Mouse (Mus musculus) kidney, adult 11 months (tissue): ENCODE measurements around the gene Spg21.

Source experiments
- DNase-seq: peaks from one replicate; pipeline ENCODE4 v3.0.0; 2022

The Spg21 gene

DNA sequence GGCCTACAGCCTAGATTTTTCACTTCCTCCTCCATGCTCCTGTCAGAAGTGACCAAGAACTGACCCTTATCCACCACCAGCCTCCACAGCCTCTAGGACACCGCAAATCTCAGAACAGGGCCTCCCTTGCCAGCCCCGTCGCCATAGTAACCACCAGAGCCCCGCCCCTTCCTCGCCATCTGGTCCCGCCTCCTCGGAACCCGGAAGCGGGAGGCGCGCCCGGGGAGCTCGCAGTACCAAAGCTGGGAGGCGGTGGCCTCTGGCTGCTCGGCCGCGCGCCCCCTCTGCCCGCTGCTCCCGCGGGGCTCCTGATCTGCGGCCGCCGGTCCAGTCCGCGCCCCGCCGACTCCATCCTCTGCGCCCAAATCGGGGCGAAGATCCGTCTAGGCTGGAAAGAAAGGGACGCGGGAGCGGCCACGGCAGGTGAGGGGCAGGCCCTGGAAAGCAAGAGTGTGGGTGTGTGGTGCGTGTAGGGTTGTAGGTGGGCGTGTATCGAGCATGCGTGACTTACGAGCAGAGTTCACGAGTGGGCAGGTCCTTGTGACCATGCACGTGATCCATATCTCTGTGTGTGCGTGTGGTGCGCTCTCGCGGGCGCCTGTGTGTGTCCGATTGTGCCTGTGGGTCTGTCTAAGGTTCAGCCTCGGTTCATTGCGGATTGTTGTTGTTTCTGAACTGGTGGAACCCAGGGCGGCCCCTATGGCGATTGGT lies at the start of gene Spg21:
Spg21 (plus strand) TSS at position 216 of the 711 bp plus-strand sequence.
- peak; percentile 94 for DNase-seq

DNA sequence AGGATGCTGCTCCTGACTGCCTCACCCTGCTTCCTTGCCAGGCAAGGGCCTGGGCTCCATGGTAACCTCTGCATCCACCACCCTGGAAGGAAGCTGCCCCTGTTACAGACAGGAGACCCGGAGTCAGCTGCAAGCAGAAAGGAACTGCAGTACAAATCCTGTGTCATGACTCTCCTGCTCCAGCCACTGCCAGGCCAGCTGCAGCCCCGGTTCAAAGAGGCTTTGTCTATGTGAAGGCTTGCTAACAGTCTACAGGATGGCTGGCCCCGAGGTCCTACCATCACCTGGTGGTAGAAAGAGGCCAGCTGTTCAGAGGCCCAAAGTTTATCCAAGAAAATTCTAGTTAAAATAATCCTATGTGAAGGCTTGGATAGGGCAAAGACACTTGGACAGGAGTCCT lies 49.4 kb upstream of the Spg21 start:
- no peak for DNase-seq

DNA sequence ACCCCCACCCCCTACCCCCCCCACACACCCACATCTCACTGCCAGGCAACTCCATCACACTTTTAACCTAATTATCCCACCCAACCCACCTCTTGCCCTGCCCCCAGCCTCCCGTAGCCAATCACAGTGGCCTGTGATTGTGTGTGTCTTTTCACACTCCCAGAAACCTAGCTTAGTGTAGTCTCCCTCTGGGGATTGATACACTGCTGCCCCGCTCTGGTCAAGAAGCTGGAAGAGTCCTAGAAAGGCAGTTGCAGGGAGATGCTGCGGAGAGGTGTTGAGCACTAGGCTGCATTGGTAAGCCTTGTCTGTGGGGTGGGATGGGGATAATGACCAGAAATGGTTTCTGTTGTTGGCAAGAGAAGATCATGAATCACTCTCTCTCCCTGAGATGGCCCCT lies 43.0 kb upstream of the Spg21 start:
- no peak for DNase-seq

DNA sequence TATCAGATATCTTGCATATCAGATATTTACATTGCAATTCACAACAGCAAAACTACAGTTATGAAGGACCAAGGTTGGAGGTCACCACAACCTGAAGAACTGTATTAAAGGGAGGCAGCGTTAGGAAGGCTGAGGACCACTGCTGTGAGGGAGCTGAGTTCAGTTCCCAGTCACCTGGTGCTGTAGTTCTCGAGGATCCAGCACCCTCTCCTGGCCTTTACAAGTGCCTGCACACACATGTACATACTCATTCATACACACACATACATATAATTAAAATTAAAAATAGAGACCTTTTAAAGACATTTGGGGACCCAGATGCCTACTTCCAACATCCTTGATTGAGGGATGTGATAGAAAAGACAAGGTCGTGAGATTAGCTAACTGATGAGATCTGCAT lies 41.1 kb upstream of the Spg21 start:
- DNase-seq, result no peak

DNA sequence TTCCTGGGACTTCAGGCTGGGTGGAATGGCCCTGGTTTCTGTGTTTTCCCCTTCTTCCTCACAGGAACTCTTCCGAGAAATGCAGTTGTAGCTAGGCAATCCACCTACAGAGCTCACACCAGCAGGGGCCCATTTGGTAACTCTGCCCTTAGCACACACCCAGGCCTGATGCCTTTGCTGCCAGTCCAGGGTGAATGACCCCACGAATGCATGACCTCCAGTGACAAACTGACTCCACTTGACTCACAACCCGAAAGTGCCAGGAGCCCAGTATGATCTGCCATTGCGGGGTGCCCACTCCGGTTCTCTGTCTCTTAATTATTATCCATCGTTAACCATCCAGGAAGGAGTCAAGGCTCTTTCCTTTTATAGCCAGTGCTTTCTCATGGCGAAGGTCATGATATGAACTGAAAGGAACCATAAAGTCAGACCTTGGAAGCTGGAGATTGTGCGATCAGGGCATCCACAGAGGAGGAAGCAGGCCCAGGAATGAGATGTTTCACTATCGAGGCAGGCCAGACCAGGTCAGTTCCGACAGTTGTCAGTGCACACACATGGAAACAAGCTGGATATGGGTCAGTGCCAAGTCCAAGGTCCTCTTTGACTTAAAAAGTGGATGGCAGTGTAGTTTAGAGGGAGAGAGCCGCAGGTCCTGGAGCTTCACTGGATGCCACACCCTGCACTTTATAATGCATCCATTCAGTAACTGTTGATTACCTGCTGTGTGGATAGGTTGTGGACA lies 37.8 kb upstream of the Spg21 start, which contains the start of gene Slc51b:
Slc51b (minus strand) TSS at position 196 of the 742 bp plus-strand sequence.
- DNase-seq, result peak; percentile 84

DNA sequence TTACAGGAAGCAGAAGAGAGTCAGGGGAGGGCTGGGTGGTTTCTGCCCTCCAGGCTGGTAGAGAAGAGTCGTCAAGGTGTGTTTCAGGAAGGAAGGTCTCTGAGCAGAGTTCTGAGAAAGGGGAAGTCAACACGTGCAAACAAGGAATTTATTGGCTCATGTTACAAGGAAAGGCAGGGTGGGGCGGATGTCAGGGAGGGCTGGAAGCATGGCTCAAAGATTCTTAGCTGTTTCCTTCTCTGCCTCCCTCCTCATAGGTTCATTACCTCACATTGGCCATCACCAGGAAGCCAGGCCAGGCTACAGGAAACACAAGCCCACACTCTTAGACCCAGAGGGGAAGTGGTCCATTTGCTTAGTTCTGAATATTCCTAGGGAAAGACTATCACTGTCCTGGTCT lies 36.4 kb upstream of the Spg21 start:
- no peak for DNase-seq

DNA sequence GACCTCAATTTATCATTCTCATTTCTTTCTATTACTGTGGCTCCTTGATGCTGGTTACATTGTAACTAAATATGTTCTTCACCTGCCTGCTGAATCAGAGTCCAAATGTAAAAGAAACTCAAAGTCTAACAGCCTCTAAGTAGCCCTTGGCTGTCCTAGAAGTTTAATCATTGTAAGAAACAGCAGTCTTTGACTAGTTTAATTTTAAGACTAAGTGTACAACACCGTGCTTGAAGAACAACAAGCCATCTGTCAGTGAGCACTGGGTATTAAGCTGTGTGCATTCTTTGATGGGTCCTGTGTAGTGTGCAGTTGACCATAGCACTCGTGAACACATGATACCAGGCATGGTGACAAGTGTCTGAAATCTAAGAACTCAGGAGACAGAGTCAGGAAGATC lies 33.2 kb upstream of the Spg21 start:
- peak; percentile 53 for DNase-seq

DNA sequence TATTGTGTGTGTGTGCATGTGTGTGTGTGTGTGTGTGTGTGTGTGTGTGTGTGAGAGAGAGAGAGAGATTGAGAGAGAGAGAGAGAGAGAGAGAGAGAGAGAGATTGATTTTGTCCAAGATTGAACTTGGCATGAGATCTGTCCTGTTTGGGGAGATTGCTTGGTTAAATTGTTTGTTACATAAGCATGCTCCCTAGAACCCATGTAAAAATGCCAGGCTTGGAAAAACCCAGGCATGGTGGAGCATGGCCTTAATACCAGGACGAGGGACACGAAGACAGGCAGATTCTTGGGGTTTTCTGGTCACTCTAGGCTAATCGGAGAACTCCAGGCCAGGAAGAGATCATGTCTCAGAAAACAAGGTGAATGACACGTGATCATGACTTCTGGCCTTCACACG lies 32.7 kb upstream of the Spg21 start:
- no peak for DNase-seq

DNA sequence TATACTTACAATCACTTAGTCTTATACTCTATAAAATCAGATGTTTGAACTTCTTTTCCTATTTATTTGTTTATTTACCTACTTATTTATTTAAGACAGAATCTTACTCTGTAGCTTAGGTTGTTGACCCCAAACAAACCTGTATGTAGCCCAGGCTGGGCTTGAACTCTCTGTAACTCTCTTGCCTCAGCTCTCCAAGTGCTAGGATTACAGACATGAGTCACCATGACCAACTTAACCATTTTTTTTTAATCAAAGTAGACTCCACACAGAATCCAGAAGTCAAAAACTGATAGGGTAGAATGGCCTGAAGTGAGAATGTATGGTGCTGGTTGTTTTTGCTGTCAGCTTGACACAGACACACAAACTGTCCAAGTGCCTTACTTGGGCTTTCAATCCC lies 30.3 kb upstream of the Spg21 start:
- DNase-seq, result no peak

DNA sequence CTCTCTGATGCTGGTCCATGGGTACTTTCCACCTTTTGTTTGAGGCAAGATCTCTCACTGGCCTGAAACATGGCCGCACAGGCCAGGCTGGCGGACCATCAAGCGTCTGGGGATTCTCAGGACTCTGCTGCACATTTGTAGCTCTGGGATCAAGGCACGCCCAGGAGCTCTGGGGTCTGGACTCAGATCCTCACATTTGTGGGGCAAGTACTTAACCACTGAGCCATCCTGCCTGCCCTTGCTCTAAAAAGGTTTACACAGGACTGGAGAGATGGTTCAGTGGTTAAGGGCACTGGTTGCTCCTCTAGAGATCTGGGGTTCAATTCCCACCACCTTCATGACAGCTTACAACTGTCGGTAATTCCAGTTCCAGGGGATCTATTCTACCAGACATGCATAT lies 29.8 kb upstream of the Spg21 start:
- DNase-seq, result no peak

DNA sequence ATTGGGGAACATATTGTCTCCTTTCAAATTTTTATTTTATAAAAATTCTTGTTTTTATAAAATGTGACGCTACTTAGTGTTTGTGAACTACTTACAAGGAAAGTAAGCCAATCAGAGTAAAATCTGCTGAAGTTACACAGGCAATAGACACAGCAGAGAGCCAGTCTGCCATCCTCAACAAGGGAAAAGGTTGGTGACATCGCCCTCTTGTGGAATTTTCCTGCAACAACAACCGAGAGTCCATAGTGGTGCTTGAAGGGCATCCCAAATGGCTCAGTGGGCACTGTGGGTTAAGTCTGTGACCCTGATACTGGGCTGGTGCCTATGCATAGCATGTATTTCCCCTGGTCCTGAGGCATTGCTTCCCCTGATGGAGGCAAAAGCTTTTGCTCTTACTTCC lies 28.5 kb upstream of the Spg21 start:
- peak; percentile 78 for DNase-seq

DNA sequence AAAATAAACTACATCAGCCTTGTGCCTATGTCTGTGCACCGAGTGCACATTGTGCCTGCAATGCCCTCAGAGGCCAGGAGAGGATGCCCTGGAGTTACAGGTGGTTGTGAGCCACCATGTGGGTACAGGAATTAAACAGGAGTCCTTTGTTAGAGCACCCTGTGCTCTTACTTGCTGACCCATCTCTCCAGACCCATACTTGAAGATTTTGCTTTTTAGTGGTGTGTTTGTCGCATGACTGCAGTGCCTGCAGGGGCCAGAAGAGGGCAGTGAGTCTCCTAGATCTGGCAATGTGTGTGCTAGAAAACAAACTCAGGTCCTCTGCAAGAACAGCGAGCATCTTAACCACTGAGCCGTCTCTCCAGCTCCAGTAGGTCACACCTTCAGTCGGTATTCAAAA lies 26.6 kb upstream of the Spg21 start:
- peak; percentile 40 for DNase-seq

DNA sequence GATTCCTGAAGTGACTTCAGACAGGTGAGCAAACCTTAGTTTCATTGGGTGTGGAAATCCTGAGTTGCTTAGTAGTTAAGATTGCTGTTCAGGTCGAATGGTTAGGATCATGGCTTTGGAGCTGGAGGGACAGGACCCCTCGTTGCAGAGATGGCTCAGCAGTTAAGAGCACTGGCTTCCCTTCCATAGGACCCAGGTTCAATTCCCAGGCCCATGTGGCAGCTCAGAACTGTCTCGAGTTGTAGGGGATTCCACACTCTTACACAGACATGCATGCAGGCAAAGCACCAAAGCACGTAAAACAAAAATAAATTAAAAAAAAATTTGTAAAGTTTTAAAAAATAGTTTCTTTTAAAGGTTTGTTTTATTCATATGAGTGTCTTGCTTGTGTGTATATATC lies 25.5 kb upstream of the Spg21 start:
- no peak for DNase-seq

DNA sequence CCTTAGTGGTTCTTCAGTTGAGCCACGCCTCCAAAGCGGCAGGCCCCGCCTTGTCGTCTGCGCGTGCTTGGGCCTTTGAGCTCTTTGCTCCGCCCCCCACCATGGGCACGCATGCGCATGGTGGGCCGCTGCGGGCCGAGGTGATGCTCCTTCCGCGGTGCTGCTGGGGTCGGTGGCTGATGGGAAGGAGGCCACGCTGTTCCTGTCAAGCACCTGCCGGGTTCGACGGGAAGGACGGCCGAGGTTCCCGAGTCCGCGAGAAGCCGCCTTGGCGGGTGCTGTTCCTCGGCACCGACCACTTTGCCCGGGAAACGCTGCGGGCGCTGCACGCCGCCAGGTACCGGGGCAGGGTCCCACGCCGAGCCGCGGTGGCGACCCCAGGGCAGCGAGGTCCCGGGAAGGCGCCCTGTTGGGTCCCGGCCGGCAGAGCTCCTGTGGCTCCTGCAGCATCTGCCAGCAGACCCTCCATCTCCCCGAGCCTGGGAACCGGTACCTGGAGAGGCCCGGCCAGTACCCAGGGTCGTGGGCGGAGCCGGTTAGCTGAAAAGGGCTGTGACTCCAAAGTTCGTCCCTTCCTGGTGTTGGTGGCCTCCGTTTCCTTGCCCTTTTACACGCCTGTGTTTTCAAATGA lies 25.0 kb upstream of the Spg21 start, which contains the start of gene Mtfmt:
Mtfmt (plus strand) TSS at position 112 of the 631 bp plus-strand sequence.
- peak; percentile 90 for DNase-seq

DNA sequence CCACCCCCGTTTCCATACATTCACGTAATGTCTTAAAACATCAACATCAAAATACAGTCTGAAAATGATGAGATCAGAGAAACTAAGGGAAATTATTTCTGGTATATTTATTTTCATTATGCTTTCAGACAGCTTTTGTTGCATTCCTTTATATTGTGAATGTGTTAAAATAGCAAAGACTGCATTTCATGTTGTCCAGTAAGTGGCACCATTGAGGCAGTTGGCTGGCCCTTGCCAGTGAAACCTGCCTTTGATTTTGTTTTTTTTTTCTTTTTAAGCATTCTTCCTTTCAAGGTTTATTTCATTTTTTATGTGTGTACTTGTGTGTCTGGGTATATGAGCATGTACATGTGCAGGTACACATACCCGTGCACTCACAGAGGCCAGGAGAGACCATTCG lies 16.1 kb upstream of the Spg21 start:
- DNase-seq, result no peak

DNA sequence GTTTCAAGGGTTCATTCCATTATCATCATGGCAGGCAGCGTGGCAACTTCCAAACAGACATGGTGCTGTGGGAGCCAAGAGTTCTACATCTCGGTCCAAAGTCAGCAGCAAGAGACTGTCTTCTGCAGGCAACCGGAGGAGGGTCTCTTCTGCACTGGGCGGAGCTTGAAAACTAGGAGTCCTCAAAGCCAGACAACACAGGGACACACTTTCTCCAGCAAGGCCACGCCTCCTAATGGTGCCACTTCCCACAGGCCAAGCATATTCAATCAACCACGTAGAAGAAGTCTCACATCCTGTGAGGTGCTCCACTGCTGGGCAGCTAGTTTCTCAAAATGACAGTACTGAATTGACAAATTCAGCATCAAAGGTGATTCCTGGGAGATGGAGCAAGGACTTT lies 12.8 kb upstream of the Spg21 start:
- no peak for DNase-seq

DNA sequence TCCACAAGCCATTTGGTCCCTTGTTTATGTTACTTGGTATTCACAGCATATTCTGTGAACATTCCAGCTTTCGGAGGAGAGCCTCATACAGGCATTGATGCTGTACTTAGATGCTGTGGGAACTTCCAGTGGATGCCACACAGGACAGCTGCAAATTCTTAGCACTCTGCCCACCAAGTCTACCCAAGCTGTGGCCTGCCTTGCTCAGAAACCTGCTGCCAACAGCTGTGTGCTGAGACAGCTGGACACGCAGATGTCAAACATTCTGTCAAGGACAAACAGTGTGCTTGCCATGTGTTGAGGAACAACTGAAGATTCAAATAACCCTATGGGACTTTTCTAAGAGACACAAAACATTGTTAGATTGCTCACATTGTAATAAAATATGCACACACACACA lies 1.8 kb upstream of the Spg21 start:
- no peak for DNase-seq

DNA sequence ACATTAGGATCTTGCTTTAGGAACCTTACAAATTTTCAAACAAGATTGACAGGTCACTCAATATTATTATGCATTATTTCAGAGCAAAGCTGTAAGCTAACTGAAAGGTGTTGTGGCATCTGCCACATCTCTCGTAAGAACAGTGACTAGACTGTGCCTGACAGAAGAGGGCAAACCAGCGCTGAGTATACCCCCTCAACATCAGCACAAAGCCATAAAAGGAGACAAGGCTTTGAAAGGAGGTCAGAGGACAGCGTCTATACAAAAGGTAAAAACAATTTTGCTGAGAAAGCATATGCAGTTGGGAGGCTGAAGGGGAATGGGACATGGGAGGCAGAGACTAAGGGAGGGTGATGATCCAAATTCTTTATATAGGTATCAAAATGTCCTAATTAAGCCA lies 549 bp upstream of the Spg21 start:
- DNase-seq, result no peak

DNA sequence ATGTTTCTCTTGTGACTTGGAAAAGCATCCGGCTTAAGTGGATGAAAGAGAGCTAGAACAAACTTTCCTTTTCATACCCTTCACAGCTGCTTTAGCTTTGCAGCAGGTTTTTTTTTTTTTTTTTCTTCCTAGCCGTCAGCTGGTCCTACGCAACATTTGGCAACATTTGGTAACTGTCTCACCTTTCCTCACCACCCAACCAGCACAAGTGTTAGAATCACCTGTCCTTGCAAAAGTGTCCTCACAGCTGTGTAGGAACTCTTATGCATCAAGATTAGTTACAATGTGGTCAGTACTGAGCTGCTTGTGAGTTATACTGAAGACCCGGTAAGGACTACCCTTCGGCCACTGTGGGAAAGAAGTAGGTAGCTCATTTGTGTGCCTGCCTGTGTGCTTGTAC lies 1.8 kb downstream of the Spg21 start:
- DNase-seq, result no peak

DNA sequence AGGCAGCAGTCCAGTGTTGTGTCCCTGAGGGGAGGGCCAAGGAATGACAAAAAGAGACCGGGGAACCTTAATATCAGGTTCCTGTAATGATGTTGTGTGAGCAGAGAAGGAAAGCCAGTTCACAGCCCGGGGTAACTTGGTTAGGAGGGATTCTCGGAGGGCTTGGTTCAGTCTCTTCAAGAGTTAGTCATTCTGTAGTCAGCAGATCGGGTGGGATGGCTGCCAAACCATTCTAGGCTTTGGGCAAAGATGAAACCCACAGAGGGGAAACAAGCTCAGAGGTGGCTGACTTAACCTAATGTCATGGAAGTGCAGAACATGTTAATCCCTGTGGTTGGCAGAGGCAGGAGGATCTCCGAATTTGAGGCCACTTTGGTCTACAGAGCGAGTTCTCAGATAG lies 3.4 kb downstream of the Spg21 start:
- DNase-seq, result peak; percentile 50

DNA sequence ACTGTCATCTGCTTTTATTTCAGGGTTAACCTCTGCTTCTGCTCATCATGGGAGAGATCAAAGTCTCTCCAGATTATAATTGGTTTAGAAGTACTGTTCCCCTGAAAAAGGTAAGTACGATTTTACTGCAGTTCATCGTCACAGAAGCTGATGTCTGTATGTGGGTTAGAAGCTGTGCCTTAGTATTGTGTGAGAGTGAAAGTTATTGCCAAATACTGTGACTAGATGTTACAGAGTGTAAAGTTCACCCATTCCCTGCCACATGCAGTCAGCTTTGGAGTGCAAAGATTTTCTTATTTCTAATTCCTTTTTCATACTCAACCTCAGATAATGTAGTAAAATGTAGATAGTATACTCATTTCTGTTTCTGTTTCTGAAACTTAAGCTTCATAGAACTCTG lies 4.5 kb downstream of the Spg21 start:
- DNase-seq, result no peak

DNA sequence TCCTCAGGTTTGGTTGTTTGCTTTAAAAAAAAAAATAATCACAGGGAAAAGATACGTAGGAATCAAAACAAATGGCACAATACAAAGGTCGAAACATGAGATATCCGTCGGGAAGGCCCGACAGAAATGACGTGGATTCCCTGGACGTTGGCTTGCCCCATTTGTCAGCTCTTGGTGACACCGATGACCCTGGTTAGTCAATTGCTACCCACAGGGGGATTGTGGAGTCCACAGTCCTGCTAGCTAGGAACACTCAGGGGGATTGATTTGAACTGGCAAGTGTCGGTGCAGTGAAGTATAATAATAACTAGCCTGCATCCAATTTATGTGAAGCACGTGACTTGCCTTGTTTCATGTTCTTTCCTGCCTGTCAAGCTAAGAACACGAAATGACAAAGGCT lies 6.9 kb downstream of the Spg21 start:
- DNase-seq, result no peak

DNA sequence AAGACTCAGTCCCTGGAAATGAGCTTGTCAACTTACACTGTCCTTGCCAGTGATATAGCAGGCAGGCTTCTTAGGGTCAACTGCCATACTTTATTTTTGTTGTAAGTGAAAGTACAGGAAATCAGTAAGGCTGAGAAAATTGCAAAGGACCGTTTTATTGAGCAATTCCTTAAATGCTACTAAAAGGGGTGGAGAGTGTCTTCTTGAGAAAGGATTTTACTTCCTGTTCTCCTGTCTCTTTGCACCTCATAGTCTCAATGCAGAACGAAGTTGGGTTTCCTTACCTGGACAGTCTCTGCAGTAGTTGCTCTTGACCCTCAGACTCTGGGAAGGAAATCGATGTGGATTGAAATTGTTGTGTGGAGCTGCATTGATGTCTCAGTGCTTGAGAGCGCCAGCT lies 12.0 kb downstream of the Spg21 start:
- no peak for DNase-seq

DNA sequence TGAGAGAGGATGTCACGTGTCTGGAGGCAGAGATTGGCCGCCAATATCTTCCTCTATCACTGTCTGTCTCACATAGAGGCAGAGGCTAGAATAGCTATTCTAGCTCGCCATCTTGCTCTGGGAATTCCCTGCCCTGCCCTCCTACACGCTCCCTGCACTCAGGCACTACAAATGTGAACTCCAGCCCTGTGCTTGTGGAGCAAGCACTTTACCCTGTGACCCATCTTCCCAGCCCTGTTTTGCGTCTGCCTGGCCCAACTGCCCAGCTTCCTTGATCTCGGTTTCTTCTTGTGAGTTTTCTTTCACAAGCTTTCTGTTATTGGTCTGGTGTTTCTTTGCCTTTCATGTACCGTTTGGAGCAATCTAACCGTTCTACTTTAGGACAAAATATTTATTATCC lies 18.4 kb downstream of the Spg21 start:
- no peak for DNase-seq
